Mouse (Mus musculus) frontal cortex, postnatal 36 days (tissue): ENCODE data around the gene Matn1.

ENCODE experiments used
- DNase-seq, 2 experiments: peaks; one replicate each; pipeline ENCODE4 v3.0.0; 2022; ENCODE audit warnings: low spot score in 2 of 2

Matn1 gene

GRCm38 (mm10) chr4:130944112-130944511 is at the start of gene Matn1:
Matn1 (plus strand) TSS chr4:130944385.
- DNase-seq = no peak

DNA sequence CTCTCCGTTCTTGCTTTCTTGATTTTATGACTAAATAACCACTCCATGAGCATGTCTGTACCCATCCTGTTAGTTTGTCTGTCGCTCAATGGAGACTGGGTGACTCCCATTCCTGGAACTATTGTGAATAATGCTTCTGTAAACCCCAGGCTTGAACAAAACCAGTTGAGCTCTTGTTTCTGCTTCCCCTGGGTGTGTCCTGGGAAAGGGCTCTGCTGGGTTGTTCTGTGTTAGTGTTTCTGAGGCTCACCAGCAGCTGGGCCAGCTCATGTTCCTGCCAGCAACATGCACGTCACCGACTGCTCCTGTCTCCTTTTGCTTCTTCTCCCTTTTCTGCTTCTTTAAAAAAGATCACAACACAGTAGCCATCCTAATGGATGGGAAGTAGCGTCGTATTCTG is 48.5 kb upstream of the Matn1 start:
- DNase-seq = no peak

- DNase-seq = peak in 1 of 2 experiments; percentile 49
Observed at GRCm38 (mm10) chr4:130896372-130896771, 47.8 kb upstream of the Matn1 start.

- DNase-seq = no peak
Observed at GRCm38 (mm10) chr4:130899383-130899781, 44.8 kb upstream of the Matn1 start.

- DNase-seq = no peak
Observed at GRCm38 (mm10) chr4:130899782-130900427, 44.3 kb upstream of the Matn1 start.

DNA sequence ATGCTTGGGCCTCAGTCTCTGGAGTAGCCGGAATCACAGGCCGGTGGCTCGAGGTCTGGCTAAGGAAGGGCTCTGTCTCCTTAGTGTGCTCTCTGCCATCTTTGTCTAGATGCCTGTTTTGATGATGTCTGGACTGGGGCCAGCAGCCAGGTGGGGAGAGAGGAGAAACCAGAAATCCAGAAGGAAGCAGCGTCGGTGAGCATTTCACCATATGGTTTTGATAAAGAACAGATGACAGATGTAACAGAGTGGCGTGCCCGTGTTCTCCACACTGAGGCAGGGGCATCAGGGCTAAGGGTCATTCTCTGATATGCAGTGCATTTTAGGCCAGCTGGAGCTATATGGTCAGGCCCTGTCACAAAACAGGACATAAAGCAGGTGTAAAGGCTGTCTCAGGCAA is 43.4 kb upstream of the Matn1 start:
- DNase-seq = no peak

DNA sequence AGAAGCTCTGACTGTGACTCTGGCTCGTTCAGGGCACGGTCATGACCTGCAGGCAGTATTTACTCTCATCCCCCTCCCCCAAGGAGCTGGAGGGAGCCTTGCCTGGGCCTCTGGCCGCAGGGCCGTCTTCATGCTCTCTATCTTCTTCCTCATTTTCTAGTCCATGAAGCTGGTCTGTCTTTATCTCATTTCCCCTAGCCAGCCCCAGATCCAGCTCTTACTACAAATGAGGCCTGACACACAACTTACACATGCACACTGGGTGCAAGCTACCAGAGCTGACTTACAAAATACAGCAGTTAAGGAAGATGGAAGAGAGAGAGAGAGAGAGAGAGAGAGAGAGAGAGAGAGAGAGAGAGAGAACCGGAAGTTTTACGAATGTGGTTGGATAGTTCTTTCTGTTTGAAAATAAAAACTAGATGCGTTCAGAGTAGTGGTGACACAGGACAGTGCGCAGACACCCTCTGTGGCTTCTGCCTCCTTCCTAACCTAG is 41.9 kb upstream of the Matn1 start:
- DNase-seq = no peak

DNA sequence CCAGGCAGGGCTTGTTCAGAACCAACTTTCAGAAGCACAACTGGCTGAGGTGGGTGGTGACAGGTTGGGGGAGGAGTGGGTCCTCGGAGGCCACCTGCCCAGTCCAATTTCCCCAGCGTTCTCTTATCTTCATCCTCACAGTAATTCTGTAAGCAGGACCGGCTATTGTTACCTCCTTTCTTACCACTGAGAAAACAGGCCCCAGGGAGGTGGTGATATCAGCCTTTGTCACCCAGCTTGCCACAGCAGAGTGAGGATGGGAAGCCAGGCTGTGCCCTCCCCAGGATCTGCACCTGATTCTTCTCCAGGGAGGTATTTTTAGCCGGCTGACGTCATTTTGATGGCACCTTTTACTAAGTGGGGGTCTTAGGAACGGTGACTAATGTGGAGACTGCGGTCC is 39.2 kb upstream of the Matn1 start:
- DNase-seq = no peak

DNA sequence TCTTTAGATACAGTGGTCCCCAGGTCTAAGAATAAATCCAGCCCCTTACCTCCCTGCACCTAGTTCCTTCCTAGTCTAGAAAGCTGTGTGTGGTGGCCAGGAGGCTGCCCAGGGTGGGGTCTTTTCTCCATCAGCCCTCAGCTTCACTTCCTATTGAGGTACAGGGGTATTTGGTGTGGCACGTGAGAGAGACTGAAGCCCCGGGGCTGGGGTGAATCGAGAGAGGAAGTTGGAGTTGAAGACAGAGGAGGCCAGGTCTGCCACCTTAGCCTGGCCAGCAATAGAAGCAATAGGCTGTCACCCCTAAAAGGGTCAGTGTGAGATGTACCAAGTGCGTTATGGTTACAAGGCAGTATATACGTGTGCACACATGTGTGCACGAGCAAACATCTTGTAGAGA is 38.3 kb upstream of the Matn1 start:
- no peak for DNase-seq

- DNase-seq = no peak
Observed at GRCm38 (mm10) chr4:130906296-130906695, 37.9 kb upstream of the Matn1 start.

- no peak for DNase-seq
Observed at GRCm38 (mm10) chr4:130907200-130908069, 36.8 kb upstream of the Matn1 start.

GRCm38 (mm10) chr4:130908133-130908532 is 36.1 kb upstream of the Matn1 start:
- DNase-seq = no peak

DNA sequence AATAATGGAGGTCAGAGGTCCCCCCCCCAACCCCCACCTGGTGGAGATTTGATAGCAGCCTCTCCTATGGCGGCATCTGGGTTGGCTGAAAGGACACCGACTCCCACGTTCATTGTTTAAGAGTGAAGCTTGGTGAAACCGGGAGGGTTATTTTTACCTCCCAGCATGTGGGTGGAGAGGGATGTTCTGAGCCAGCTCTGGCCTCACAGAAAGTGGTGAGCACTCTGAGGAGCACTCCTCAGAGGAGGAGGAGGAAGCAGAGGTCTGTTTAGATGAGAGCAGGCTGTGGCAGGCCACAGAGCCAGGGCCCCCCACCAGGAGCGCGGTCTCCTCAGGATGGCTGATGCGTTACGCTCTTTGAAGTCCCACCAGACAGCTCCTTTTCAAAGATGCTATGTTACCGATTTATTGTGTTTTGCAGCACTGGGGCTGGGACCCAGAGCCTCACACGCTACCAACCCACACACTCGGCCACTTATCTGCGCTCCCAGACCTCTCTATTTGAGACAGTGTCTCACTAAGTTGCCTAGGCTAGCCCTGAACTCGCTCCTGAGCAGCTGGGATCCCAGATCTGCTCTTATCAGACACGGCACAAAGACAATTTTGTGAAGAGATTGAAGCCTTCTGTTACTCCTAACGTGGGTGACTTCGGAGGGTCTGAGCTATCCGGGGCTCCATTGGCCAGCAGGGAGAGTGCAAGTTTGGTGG is 34.9 kb upstream of the Matn1 start:
- DNase-seq = peak; percentile 62 to 73

DNA sequence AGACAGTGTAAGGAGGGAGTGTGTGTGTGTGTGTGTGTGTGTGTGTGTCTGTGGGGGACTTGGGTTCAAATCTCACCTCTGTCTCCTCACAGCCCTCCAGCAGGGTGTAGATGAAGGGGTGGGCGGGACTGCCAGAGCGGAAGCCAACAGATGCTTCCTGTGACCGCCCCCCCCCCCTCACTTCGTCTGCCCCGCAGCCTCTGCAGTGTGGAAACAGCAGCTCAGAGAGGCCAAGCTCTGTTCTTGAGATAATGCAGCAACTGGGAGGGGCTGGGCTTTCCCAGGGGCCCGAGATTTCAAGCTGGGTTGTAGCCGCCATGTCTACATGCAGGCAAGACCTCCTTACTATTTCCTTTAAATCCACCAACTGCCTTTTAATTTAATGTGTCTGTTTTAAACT is 33.5 kb upstream of the Matn1 start:
- DNase-seq = no peak

DNA sequence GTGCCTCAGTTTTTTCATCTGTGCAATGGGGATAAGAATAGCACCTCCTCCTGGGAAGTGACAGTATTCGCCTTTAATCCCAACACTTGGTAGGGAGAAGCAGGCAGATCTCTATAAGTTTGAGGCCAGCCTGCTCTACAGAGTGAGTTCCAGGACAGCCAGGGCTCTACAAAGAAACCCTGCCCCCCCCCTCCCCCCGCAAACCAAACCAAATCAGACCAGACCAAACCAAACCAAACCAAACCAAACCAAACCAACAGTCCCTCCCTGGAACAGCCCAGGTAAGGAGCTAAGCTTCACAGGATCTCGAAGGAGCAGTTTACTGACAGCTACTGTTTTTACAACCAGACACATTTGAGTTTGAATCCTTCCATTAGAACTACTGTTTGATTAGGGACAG is 31.6 kb upstream of the Matn1 start:
- no peak for DNase-seq

GRCm38 (mm10) chr4:130913077-130913476 is 31.1 kb upstream of the Matn1 start, which contains the start of gene Laptm5:
Laptm5 (plus strand) TSS chr4:130913125.
- DNase-seq = no peak

DNA sequence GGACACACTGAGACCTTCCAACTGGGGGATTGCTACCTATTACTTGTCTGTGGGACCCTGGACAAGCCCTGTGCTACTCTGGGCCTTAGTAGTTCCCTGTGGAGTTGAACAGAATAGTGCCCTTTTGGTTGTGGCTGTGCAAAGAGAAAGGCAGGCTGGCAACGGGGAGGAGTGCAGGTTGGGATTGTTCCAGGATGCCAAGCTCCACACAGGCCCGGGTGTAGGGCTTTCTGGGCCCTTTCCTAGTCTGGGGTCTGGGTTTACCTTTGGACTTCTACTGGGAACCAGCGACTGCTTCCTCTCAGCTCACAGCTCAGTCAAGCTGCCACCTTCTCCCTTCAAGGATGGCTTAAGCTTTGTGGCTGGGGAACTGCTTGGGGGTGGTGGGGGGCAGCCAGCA is 30.7 kb upstream of the Matn1 start:
- DNase-seq = no peak

DNA sequence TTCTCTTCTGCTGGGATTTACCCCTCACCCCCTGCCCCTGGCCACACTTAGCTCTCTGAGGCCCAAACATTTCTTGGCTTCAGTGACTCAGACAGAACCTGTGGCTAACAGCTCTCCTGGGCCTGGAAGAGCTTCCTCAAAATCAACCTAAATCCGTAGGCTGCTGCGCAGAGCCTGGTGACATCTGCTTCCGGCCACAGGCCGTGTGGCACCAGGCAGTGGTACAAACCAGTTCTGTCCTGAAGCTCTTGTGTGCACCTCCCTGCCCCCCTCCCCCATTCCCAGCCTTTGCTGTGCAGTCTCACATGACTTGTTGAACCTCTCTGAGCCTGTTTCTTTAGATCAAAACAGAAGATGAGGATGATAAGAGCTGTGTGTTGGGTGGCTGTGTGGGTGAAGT is 30.2 kb upstream of the Matn1 start:
- no peak for DNase-seq

GRCm38 (mm10) chr4:130914527-130914926 is 29.7 kb upstream of the Matn1 start:
- DNase-seq = no peak

DNA sequence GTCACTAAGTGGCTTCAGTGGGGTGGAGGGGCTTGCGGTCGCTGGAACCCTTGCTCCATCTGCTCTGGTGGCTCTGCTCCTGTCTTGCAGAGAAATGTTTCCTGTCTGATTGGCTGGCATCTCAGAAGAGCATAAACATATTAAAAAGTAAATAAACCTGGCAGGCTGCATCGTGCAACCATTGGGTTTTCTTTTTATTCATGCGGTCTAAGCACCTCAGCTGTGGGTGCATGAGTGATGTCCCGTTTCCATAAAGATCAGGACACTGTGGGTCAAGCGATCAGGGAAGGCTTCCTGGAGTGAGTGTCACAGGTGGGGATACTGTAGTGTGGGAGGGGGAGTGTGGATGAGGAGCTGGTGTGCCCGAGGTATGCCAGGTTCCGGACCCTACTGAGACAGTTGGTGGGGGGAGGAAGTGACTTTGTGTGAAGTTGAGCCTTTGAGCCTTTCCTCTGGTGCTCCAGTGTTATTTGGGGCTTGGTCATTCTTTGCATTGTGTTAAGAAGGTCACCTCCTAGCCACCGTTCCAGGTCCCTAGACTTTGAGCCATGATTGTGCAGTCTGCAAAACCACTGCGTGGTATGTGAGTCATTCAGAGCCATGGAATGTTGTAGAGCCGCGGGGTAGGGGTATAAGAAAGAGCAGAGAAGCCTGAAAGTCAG is 29.0 kb upstream of the Matn1 start:
- no peak for DNase-seq

GRCm38 (mm10) chr4:130915668-130916035 is 28.5 kb upstream of the Matn1 start:
- no peak for DNase-seq

GRCm38 (mm10) chr4:130916639-130917038 is 27.5 kb upstream of the Matn1 start:
- DNase-seq = no peak
